Comparison of ENCODE assay signal across 10 mouse cellular contexts in the genomic region with DNA sequence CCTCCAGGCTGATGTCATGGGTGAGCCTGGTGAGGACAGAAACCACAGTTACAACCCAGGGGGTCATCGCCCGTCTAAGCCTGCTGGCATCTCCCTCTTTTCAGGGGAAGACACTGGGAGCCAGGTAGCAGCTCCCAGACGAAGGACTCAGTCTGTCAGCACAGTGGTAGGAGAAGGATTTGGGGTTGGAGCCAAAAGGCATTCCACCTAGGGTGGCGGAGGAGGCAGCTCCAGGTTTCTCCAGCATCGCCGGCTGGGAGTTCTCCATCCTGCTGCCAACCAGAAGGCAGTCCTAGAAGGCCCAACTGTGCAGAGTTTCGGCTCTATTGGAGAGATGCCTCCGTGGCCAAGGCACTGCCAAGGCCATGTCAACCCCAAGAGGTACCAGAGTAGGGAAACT. TPM values are rescaled to one million over a fixed set of nuclear protein-coding genes. Genes with fewer than 3 reads are reported as not detected.
DNase-seq lines count a peak whose midpoint lies in the region; ATAC-seq lines count a peak whose summit lies in the region.
"Had no signal": no experiment of that assay in that cellular context is flagged by ENCODE, and none has a peak within 500 bp of the region (broad histone marks: within the 10 kb centered on the region; RNA-seq: fewer than 3 reads in every experiment).

No protein-coding gene starts in this region.

- ATAC-seq in cerebellum, adult (ENCODE audit: insufficient number of reproducible peaks, low FRiP score, low TSS enrichment) = no peak
- no peak for ATAC-seq in hindbrain, embryonic 11.5 days (ENCODE audit: low FRiP score)
- ATAC-seq in neural tube, embryonic 14.5 days (ENCODE audit: low read depth) = no peak

- H3K9ac ChIP-seq in hindbrain, embryonic 11.5 days (ENCODE audit: low read depth, low read length) = peak overlapping the region; percentile 54; the same call in 1 of the 2 replicates
- H3K9ac ChIP-seq in neural tube, embryonic 14.5 days (replicated peaks; ENCODE audit: low read depth, low read length) = no peak overlapping the region

- H3K4me1 ChIP-seq in hindbrain, embryonic 11.5 days (replicated peaks; ENCODE audit: control insufficient read depth, insufficient read depth, low read length) = peaks cover 37% of the 10 kb centered on the region
- H3K4me1 ChIP-seq in neural tube, embryonic 14.5 days (ENCODE audit: control insufficient read depth, insufficient read depth, low read length) = peaks cover 54% of the 10 kb centered on the region

- peak overlapping the region; percentile 49 for H3K4me2 ChIP-seq in hindbrain, embryonic 11.5 days (replicated peaks; ENCODE audit: low read depth, low read length)
- peak overlapping the region; percentile 56; the same call in 1 of the 2 replicates for H3K4me2 ChIP-seq in neural tube, embryonic 14.5 days (ENCODE audit: low read depth, low read length)

- WGBS in hindbrain, embryonic 11.5 days = 89% methylated on average over 8 of the region's 8 CpGs
- WGBS in neural tube, embryonic 14.5 days = 84% methylated on average over 8 of the region's 8 CpGs

- 0 out of 2 replicates have a peak, but pooled peaks cover 3% of the 10 kb centered on the region for H3K36me3 ChIP-seq in hindbrain, embryonic 11.5 days (ENCODE audit: control insufficient read depth, insufficient read depth, low read length)
- peaks cover 12% of the 10 kb centered on the region for H3K36me3 ChIP-seq in neural tube, embryonic 14.5 days (ENCODE audit: control insufficient read depth, insufficient read depth, low read length)

- H3K4me3 ChIP-seq in hindbrain, embryonic 11.5 days (ENCODE audit: low read depth, low read length) = peak overlapping the region; percentile 32
- no peak overlapping the region for H3K4me3 ChIP-seq in neural tube, embryonic 14.5 days (ENCODE audit: low read depth, low read length)

- peak overlapping the region; percentile 95; the same call in 1 of the 2 replicates for H3K27ac ChIP-seq in hindbrain, embryonic 11.5 days (ENCODE audit: low read depth, low read length)
- peak overlapping the region; percentile 86 for H3K27ac ChIP-seq in neural tube, embryonic 14.5 days (ENCODE audit: low read depth, low read length)

- H3K27me3 ChIP-seq in hindbrain, embryonic 11.5 days (ENCODE audit: control insufficient read depth, insufficient read depth, low read length) = no peaks in the 10 kb centered on the region
- no peaks in the 10 kb centered on the region for H3K27me3 ChIP-seq in neural tube, embryonic 14.5 days (ENCODE audit: control insufficient read depth, insufficient read depth, low read length)

- H3K9me3 ChIP-seq in hindbrain, embryonic 11.5 days (ENCODE audit: control insufficient read depth, low read length) = no peaks in the 10 kb centered on the region
- H3K9me3 ChIP-seq in neural tube, embryonic 14.5 days (ENCODE audit: control insufficient read depth, low read length) = no peaks in the 10 kb centered on the region

- peak; percentile 59 for DNase-seq in cerebellum, adult 11 months
- peak; percentile 56 for DNase-seq in layer of hippocampus, adult 9-11 months
- DNase-seq in layer of hippocampus, postnatal 10 days (ENCODE audit: low spot score in 2 of 2) = no peak
- DNase-seq in hindbrain, embryonic 11.5 days (ENCODE audit: low spot score) = no peak
- no peak for DNase-seq in adrenal gland, adult 18-20 months (ENCODE audit: low spot score in 2 of 2)
- no peak for DNase-seq in urinary bladder, postnatal 14 days (ENCODE audit: low spot score)
- DNase-seq: adrenal gland, postnatal 36 days had no signal

RNA-seq across cellular contexts. Expression of a gene that starts 8.8 kb away (rescaled TPM):
- 1 to 10 TPM; 5.1 to 5.7 TPM for total RNA-seq in layer of hippocampus, postnatal 10 days (2021)
- 2.4 and 3.3 TPM in 2 replicates for polyA plus RNA-seq in hindbrain, embryonic 11.5 days (2014; fragmentation: Nextera tagmentation; extraction: Ambion mirVana)
- 3.9 and 4.2 TPM in 2 replicates for polyA plus RNA-seq in neural tube, embryonic 14.5 days (2014; fragmentation: Nextera tagmentation; extraction: Ambion mirVana)
- total RNA-seq in adrenal gland, adult 18-20 months (2021) = 10 to 100 TPM in 1 of 2 experiments, 1 to 10 TPM in 1; 6.6 to 15.3 TPM

RNA-seq across cellular contexts. Expression of a gene that starts 9.9 kb away (rescaled TPM):
- 100 to 1,000 TPM; 385 to 403 TPM for total RNA-seq in layer of hippocampus, postnatal 10 days (2021)
- polyA plus RNA-seq in hindbrain, embryonic 11.5 days (2014; fragmentation: Nextera tagmentation; extraction: Ambion mirVana) = 33.3 and 39.0 TPM in 2 replicates
- polyA plus RNA-seq in neural tube, embryonic 14.5 days (2014; fragmentation: Nextera tagmentation; extraction: Ambion mirVana) = 51.8 and 64.3 TPM in 2 replicates
- total RNA-seq in adrenal gland, adult 18-20 months (2021) = 10 to 100 TPM; 29.6 to 32.3 TPM
- total RNA-seq: megakaryocyte-erythroid progenitor cell, adult 5-6 weeks had no signal

RNA-seq across cellular contexts. Expression of a gene that starts 16.4 kb away (rescaled TPM):
- total RNA-seq in layer of hippocampus, postnatal 10 days (2021) = under 1 TPM; 0.45 to 0.64 TPM
- 4.0 and 4.7 TPM in 2 replicates for polyA plus RNA-seq in hindbrain, embryonic 11.5 days (2014; fragmentation: Nextera tagmentation; extraction: Ambion mirVana)
- polyA plus RNA-seq in neural tube, embryonic 14.5 days (2014; fragmentation: Nextera tagmentation; extraction: Ambion mirVana) = 0.97 and 2.2 TPM in 2 replicates
- total RNA-seq in adrenal gland, adult 18-20 months (2021) = 1 to 10 TPM in 1 of 2 experiments, not detected in 1; 2.7 TPM
- total RNA-seq: megakaryocyte-erythroid progenitor cell, adult 5-6 weeks had no signal

RNA-seq across cellular contexts. Expression of a gene that starts 16.6 kb away (rescaled TPM):
- total RNA-seq in layer of hippocampus, postnatal 10 days (2021) = 10 to 100 TPM; 37.0 to 41.5 TPM
- 18.4 and 20.8 TPM in 2 replicates for polyA plus RNA-seq in hindbrain, embryonic 11.5 days (2014; fragmentation: Nextera tagmentation; extraction: Ambion mirVana)
- 32.4 and 37.0 TPM in 2 replicates for polyA plus RNA-seq in neural tube, embryonic 14.5 days (2014; fragmentation: Nextera tagmentation; extraction: Ambion mirVana)
- 100 to 1,000 TPM in 1 of 2 experiments, 10 to 100 TPM in 1; 90.6 to 183 TPM for total RNA-seq in adrenal gland, adult 18-20 months (2021)

RNA-seq across cellular contexts. Expression of a gene that starts 42.7 kb away (rescaled TPM):
- 10 to 100 TPM; 89.1 to 94.8 TPM for total RNA-seq in layer of hippocampus, postnatal 10 days (2021)
- polyA plus RNA-seq in hindbrain, embryonic 11.5 days (2014; fragmentation: Nextera tagmentation; extraction: Ambion mirVana) = 21.5 and 22.1 TPM in 2 replicates
- polyA plus RNA-seq in neural tube, embryonic 14.5 days (2014; fragmentation: Nextera tagmentation; extraction: Ambion mirVana) = 41.7 and 43.5 TPM in 2 replicates
- total RNA-seq in adrenal gland, adult 18-20 months (2021) = 10 to 100 TPM; 20.6 to 46.2 TPM

Comparison
In these comparisons a context has a peak if more than half of its experiments do, and no peak if none do; other contexts are left out.
1. DNase-seq: peak in cerebellum, adult 11 months (single experiment) and layer of hippocampus, adult 9-11 months (single experiment); none in layer of hippocampus, postnatal 10 days (0 of 2), hindbrain, embryonic 11.5 days (single experiment), adrenal gland, adult 18-20 months (0 of 2) and urinary bladder, postnatal 14 days (single experiment).
2. RNA of a gene that starts 9.9 kb away (total RNA-seq): 385 to 403 TPM in layer of hippocampus, postnatal 10 days; 29.6 to 32.3 TPM in adrenal gland, adult 18-20 months; every median in the first group is over 10 times any median in the second.